Mouse (Mus musculus): ENCODE results near the gene Suco. TPM values are rescaled to one million over a fixed set of nuclear protein-coding genes. Genes with fewer than 3 reads are reported as not detected.

Gene Suco
- polyA plus RNA-seq, 1 experiment: 0.69 TPM

DNA sequence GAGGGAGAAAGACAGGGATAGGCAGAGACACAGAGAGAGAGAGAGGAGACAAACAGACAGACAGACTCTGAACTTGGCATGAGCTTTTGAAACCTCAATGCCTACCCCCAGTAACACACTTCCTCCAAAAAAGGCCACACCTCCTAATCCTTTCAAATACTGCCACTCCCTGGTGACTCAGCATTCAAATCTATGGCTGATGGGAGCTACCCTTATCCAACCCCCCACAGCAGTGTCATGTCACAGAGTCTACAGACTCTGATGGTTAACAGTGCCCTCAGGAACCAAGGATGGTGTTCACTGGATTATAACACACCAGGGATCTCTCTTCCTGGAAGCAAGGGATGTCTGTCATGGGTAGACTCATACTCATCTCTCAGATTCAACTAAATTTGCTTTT, 76.7 kb downstream of the Suco start:
- Histone ChIP-seq H3K9me3 (ENCODE audit: control insufficient read depth, low read length) (peaks cover 4% of the 10 kb centered on the region; the same call in 1 of the 2 replicates), H3K4me1 (ENCODE audit: control insufficient read depth) (peaks cover 29% of the 10 kb centered on the region), H3K4me3 (replicated peaks) (no peak overlapping the region), H3K36me3 (ENCODE audit: control insufficient read depth) (no peaks in the 10 kb centered on the region; the same call in 1 of the 2 replicates), H3K27me3 (ENCODE audit: control insufficient read depth) (no peaks in the 10 kb centered on the region)
- TF ChIP-seq GATA1 (IDR thresholded peaks at IDR 0.05; ENCODE audit: low read length): no peak
- no peak for TF ChIP-seq TAL1 (IDR thresholded peaks at IDR 0.05; ENCODE audit: low read length)

GRCm38 (mm10) chr1:161798866-161799265, 77.6 kb downstream of the Suco start:
- no peak for TF ChIP-seq GATA1 (IDR thresholded peaks at IDR 0.05; ENCODE audit: low read length)
- TF ChIP-seq TAL1 (IDR thresholded peaks at IDR 0.05; ENCODE audit: low read length): no peak
- H3K27me3 ChIP-seq (ENCODE audit: control insufficient read depth): no peaks in the 10 kb centered on the region
- peaks cover 38% of the 10 kb centered on the region for H3K4me1 ChIP-seq (ENCODE audit: control insufficient read depth)
- peaks cover 4% of the 10 kb centered on the region; the same call in 1 of the 2 replicates for H3K9me3 ChIP-seq (ENCODE audit: control insufficient read depth, low read length)
- H3K4me3 ChIP-seq (replicated peaks): no peak overlapping the region
- no peaks in the 10 kb centered on the region; the same call in 1 of the 2 replicates for H3K36me3 ChIP-seq (ENCODE audit: control insufficient read depth)

GRCm38 (mm10) chr1:161794447-161795211, 81.9 kb downstream of the Suco start:
- Histone ChIP-seq H3K4me1 (ENCODE audit: control insufficient read depth) (peaks cover 73% of the 10 kb centered on the region), H3K4me3 (replicated peaks) (no peak overlapping the region), H3K9me3 (ENCODE audit: control insufficient read depth, low read length) (peaks cover 2% of the 10 kb centered on the region; the same call in 1 of the 2 replicates), H3K27me3 (ENCODE audit: control insufficient read depth) (no peaks in the 10 kb centered on the region), H3K36me3 (ENCODE audit: control insufficient read depth) (no peaks in the 10 kb centered on the region; the same call in 1 of the 2 replicates)
- TF ChIP-seq TAL1 (IDR thresholded peaks at IDR 0.05; ENCODE audit: low read length) (no peak), GATA1 (IDR thresholded peaks at IDR 0.05; ENCODE audit: low read length) (no peak)

GRCm38 (mm10) chr1:161793321-161793720, 83.2 kb downstream of the Suco start:
- Histone ChIP-seq H3K9me3 (ENCODE audit: control insufficient read depth, low read length) (no peaks in the 10 kb centered on the region), H3K4me1 (ENCODE audit: control insufficient read depth) (peaks cover 76% of the 10 kb centered on the region), H3K4me3 (replicated peaks) (no peak overlapping the region), H3K36me3 (ENCODE audit: control insufficient read depth) (no peaks in the 10 kb centered on the region), H3K27me3 (ENCODE audit: control insufficient read depth) (no peaks in the 10 kb centered on the region)
- TF ChIP-seq GATA1 (IDR thresholded peaks at IDR 0.05; ENCODE audit: low read length): no peak
- no peak for TF ChIP-seq TAL1 (IDR thresholded peaks at IDR 0.05; ENCODE audit: low read length)

- Histone ChIP-seq H3K36me3 (ENCODE audit: control insufficient read depth) (no peaks in the 10 kb centered on the region), H3K27me3 (ENCODE audit: control insufficient read depth) (no peaks in the 10 kb centered on the region), H3K4me3 (replicated peaks) (peak overlapping the region; percentile 47), H3K9me3 (ENCODE audit: control insufficient read depth, low read length) (no peaks in the 10 kb centered on the region), H3K4me1 (ENCODE audit: control insufficient read depth) (peaks cover 78% of the 10 kb centered on the region)
- TF ChIP-seq TAL1 (IDR thresholded peaks at IDR 0.05; ENCODE audit: low read length): peak; percentile 70
- TF ChIP-seq GATA1 (IDR thresholded peaks at IDR 0.05; ENCODE audit: low read length): peak; percentile 51; the same call in 1 of the 2 replicates
Observed at GRCm38 (mm10) chr1:161792687-161792969, 83.9 kb downstream of the Suco start.

- Histone ChIP-seq H3K9me3 (ENCODE audit: control insufficient read depth, low read length) (no peaks in the 10 kb centered on the region), H3K4me1 (ENCODE audit: control insufficient read depth) (peaks cover 74% of the 10 kb centered on the region), H3K27me3 (ENCODE audit: control insufficient read depth) (no peaks in the 10 kb centered on the region), H3K36me3 (ENCODE audit: control insufficient read depth) (no peaks in the 10 kb centered on the region), H3K4me3 (replicated peaks) (peak overlapping the region; percentile 47)
- peak; percentile 54; the same call in 2 of the 3 replicates for TF ChIP-seq TAL1 (IDR thresholded peaks at IDR 0.05; ENCODE audit: low read length)
- TF ChIP-seq GATA1 (IDR thresholded peaks at IDR 0.05; ENCODE audit: low read length): peak; percentile 69
Observed at GRCm38 (mm10) chr1:161791854-161792686, 84.4 kb downstream of the Suco start.

DNA sequence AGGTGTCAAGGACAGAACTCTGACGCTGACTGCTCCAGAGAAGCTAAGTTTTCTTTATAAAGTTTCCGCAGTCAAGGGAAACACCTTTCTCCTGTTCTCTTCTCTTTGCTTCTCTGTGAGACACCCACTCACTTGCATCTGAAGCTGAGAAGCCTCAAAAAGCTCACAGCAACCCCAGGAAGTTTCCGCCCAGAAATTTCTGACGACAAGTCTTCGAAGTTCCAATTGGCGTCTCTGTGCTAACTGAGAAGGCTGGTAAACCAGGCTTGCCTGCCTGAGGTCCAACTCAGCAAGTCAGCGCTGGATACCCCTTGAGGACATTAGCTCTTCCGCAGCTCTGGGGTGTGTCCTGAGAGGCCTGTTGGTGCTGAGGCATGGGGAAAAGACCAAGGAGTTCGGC, 88.1 kb downstream of the Suco start, which contains the start of gene Fasl:
TSS of gene Fasl (minus strand) at position 157 of the 400 bp plus-strand sequence.
- H3K4me1 ChIP-seq (ENCODE audit: control insufficient read depth): peaks cover 53% of the 10 kb centered on the region
- no peaks in the 10 kb centered on the region for H3K9me3 ChIP-seq (ENCODE audit: control insufficient read depth, low read length)
- TF ChIP-seq GATA1 (IDR thresholded peaks at IDR 0.05; ENCODE audit: low read length): no peak
- TF ChIP-seq TAL1 (IDR thresholded peaks at IDR 0.05; ENCODE audit: low read length): no peak
- H3K27me3 ChIP-seq (ENCODE audit: control insufficient read depth): peaks cover 7% of the 10 kb centered on the region
- no peaks in the 10 kb centered on the region for H3K36me3 ChIP-seq (ENCODE audit: control insufficient read depth)
- no peak within 1 kb of the TSS for H3K4me3 ChIP-seq (replicated peaks)

- Histone ChIP-seq H3K9me3 (ENCODE audit: control insufficient read depth, low read length) (no peaks in the 10 kb centered on the region), H3K27me3 (ENCODE audit: control insufficient read depth) (peaks cover 7% of the 10 kb centered on the region), H3K36me3 (ENCODE audit: control insufficient read depth) (no peaks in the 10 kb centered on the region), H3K4me1 (ENCODE audit: control insufficient read depth) (peaks cover 1% of the 10 kb centered on the region; the same call in 1 of the 2 replicates), H3K4me3 (replicated peaks) (no peak overlapping the region)
- no peak for TF ChIP-seq TAL1 (IDR thresholded peaks at IDR 0.05; ENCODE audit: low read length)
- no peak for TF ChIP-seq GATA1 (IDR thresholded peaks at IDR 0.05; ENCODE audit: low read length)
Observed at GRCm38 (mm10) chr1:161782725-161783124, 93.8 kb downstream of the Suco start.

DNA sequence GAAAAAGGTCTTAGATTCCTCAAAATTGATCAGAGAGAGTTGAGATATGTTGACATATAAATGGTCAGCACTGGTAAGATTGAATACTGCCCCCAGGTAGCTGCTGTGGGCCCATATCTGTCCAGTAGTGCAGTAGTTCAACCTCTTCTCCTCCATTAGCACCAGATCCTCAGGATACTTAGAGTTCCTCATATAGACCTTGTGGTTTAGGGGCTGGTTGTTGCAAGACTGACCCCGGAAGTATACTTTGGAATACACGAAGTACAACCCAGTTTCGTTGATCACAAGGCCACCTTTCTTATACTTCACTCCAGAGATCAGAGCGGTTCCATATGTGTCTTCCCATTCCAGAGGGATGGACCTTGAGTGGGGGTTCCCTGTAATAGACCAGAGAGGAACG, 94.9 kb downstream of the Suco start:
- Histone ChIP-seq H3K4me1 (ENCODE audit: control insufficient read depth) (peaks cover 1% of the 10 kb centered on the region; the same call in 1 of the 2 replicates), H3K36me3 (ENCODE audit: control insufficient read depth) (no peaks in the 10 kb centered on the region), H3K4me3 (replicated peaks) (no peak overlapping the region), H3K27me3 (ENCODE audit: control insufficient read depth) (peaks cover 7% of the 10 kb centered on the region), H3K9me3 (ENCODE audit: control insufficient read depth, low read length) (no peaks in the 10 kb centered on the region)
- TF ChIP-seq TAL1 (IDR thresholded peaks at IDR 0.05; ENCODE audit: low read length) (no peak), GATA1 (IDR thresholded peaks at IDR 0.05; ENCODE audit: low read length) (no peak)
